Mouse (Mus musculus): ENCODE measurements around the gene Dennd4a.

Gene Dennd4a

DNA sequence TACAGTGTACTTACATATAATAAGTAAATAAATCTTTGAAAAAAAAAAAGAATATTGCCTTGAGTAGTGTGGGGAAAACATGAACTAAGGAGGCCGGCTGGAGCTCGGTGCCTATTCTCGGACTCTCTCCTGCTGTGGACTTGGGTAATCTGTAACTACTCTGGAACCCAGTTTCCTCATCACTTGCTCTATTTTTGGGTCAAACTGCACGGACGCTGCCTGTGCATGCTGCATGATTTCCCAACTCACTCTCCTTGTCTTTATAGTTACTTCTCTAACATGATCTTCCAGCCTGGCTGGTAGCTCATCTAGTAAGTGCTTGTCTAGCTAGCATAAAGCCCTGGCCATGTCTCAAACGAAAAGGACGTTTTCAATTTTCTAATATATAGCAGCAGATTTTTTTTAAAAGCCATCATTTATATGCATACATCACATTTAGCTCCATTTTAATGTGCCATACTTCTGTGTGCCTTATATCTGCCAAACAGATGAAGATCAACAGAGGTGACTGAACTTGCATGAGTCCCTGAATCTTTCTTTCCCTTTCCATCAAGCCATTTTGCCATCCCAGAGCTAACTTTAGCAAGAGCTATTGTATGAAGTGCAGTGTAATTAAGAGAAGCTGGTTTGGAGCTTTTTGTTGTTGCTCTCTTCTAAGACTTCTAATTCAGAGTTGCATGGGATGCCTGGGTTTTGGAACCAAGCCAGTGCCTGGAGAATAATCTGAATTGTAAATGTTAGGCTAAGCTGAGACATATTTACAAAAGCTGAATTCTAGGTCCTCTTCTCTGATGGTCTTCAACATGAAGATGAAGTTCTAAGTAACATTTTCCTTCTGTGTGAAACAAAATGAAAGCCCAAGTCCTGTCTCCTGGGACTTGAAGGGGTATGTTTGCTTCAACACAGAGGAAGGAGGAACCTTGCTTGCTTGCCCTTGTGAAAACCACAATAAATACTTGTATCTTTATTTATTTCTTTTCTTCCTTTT, 20.2 kb upstream of the Dennd4a start:
- no peak for DNase-seq (ENCODE audit: low read depth, low spot score)

DNA sequence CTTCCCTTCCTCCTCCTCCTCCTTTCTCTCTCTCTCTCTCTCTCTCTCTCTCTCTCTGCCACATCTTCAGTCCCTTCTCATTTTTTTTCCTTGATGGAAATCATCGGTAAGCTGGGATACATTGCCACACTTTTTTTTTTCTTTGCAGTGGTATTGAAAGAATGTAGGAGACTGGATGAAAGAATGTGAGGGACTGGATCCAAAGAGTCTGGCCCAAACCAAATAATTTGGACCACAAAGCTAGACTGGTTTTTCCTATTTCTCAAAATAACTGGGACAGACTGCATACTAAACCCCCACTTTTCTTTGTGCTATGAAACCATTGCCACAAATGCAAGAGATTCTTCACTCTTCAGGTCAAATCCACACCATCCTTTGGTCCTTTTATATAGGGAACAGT, 19.5 kb upstream of the Dennd4a start:
- no peak for DNase-seq (ENCODE audit: low read depth, low spot score)

DNA sequence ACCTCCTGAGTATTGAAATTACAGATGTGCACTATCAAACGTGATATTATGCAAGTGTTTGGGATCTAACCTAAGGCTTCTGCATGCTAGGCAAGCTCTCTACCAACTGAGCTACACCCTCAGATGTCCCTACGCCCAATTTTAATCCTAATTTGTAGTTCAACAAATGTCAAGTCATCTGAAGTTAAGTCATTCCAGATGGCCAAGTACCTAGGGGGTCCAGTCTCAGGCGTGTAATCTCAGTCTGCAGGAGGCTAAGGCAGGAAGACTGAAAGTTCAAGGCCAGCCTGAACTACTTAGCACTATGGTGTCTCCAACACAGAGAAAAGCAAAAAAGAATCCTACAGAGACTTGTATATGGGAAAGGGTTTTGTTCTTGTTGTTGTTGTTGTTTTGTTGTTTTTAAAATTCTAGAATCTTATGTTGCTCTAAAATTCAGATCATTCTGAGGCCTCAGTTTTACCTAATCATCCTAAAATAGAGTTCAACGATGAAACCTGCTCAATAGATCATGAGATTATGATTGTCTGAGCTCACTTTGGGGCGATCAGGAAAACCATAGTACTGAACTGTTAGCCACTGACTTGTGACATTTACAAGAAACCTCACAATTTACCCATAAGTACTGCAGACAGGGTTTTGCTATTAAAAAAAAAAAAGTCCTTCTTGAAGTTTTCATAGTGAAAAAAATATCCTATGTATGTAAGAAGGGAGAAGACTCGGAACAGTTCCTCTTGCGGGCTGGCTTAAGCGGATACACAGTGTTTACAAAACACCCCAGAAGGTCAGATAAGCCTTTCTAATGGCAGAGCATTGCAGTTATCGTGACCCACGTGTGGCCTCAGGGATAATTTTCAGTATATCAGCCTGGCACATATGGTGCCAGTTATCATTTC, 18.5 kb upstream of the Dennd4a start:
- peak; percentile 81 for DNase-seq (ENCODE audit: low read depth, low spot score)

- no peak for DNase-seq (ENCODE audit: low read depth, low spot score)
These were observed 17.9 kb upstream of the Dennd4a start for GRCm38 (mm10) chr9:64793275-64793590.

- DNase-seq (ENCODE audit: low read depth, low spot score), result no peak
These were observed 17.3 kb upstream of the Dennd4a start for GRCm38 (mm10) chr9:64793794-64794193.

- no peak for DNase-seq (ENCODE audit: low read depth, low spot score)
These were observed 16.4 kb upstream of the Dennd4a start for GRCm38 (mm10) chr9:64794448-64795420.

GRCm38 (mm10) chr9:64795846-64796615, 15.1 kb upstream of the Dennd4a start:
- no peak for DNase-seq (ENCODE audit: low read depth, low spot score)

DNA sequence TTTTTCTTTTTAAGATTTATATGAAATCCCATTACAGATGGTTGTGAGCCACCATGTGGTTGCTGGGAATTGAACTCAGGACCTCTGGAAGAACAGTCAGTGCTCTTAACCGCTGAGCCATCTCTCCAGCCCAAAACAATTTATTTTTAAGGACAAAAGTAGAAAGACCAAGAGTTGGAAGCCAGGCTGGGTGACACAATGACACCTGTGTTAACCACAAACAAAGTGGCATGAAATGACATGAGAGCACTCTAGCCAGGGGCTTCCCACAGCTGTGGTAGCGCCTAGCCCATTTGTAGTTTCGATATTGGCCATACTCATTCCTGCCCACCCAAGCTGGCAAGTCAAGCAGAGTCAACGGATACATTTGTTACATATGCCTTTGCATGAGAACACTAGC, 13.7 kb upstream of the Dennd4a start:
- DNase-seq (ENCODE audit: low read depth, low spot score), result no peak

GRCm38 (mm10) chr9:64798099-64798498, 13.0 kb upstream of the Dennd4a start:
- no peak for DNase-seq (ENCODE audit: low read depth, low spot score)

DNA sequence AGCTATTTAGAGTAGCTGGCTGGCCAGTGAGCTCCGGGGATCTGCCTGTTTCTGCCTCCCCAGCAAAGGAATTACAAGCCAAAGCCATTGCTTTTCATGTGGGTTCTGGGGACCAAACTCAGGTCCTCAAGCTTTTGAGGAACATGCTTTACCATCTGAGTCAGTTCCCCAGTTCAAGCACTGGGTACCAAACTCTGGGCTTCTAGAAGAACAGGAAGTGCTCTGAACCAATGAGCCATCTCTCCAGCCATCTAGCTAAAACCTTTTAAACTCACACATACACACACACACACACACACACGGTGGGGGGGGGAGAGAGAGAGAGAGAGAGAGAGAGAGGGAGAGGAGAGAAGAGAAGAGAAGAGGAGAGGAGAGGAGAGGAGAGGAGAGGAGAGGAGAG, 12.3 kb upstream of the Dennd4a start:
- DNase-seq (ENCODE audit: low read depth, low spot score), result no peak

DNA sequence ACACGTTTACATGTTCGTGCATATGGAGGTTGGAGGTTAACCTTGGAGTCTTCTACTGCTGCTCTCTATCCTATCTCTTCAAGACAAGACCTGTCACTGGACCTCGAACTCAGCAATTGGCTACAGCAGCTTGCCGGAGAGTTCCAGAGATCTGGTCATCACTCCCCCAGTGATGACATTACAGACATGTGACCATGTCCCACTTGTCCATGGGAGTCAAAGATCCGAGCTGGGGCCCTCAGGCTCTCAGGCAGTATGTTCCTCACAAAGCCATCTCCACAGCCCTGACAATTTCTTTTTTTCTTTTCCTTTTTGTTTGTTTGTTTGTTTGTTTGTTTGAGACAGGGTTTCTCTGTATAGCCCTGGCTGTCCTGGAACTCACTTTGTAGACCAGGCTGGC, 11.6 kb upstream of the Dennd4a start:
- DNase-seq (ENCODE audit: low read depth, low spot score), result no peak

GRCm38 (mm10) chr9:64802561-64802960, 8.6 kb upstream of the Dennd4a start:
- no peak for DNase-seq (ENCODE audit: low read depth, low spot score)

DNA sequence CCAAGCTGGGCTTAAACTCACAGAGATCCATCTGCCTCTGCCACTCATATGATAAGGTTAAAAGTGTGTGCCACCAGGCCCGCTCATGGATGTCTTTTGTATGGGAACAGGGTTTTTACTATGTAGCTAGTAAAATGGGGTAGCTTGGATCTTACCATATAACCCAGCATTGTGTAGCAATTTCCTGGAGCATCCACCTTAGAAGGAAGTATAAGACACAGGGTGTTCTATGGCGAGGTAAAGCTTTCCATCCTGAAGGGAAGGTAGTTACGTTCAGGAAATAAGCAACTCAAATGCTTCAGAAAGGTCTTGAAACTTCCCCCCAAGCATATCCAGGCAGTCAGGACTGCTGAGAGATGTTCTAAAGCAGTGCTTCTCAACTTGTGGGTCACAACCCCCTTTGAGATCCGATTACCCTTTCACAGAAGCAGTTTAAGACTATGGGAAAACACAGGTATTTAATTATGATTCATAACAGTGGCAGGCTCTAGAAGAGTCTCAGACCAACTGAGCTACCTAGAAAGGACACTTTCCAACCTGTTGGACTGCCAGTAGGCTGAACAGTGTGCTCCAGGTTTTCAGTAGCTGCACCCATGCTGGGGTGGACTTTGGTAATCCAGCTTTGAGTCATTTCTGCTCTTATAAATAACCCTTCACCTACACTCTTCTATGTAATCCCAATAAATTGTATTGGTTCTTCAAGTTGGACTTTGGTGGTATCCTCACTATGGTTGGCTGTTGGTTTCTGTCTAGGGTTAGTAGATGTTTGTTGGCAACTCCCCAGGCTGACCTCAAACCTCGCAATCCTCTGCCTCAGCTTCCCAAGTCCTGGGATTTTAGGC, 7.5 kb upstream of the Dennd4a start:
- no peak for DNase-seq (ENCODE audit: low read depth, low spot score)

DNA sequence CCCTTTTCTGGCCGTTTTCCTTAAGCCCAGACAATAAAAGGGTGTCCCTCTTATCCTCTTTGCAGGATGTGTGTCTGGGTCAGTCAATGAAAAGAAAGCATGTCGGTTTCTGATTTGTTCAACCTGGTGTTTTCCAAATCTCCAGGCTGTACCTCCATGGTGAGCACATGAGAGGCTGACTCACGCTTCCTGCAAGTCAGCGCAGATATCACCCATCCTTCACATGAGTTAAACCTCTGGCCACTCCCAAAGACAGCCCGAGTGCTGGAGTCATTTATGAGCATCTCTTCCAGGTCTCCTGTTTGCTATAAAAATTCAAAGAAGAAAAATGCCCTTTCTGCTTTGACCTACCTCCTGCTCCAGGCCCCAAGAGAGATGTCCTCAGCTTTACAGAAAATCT, 5.3 kb upstream of the Dennd4a start:
- DNase-seq (ENCODE audit: low read depth, low spot score), result peak; percentile 81

- DNase-seq (ENCODE audit: low read depth, low spot score), result peak; percentile 66
These were observed 4.6 kb upstream of the Dennd4a start for GRCm38 (mm10) chr9:64806335-64807060.

DNA sequence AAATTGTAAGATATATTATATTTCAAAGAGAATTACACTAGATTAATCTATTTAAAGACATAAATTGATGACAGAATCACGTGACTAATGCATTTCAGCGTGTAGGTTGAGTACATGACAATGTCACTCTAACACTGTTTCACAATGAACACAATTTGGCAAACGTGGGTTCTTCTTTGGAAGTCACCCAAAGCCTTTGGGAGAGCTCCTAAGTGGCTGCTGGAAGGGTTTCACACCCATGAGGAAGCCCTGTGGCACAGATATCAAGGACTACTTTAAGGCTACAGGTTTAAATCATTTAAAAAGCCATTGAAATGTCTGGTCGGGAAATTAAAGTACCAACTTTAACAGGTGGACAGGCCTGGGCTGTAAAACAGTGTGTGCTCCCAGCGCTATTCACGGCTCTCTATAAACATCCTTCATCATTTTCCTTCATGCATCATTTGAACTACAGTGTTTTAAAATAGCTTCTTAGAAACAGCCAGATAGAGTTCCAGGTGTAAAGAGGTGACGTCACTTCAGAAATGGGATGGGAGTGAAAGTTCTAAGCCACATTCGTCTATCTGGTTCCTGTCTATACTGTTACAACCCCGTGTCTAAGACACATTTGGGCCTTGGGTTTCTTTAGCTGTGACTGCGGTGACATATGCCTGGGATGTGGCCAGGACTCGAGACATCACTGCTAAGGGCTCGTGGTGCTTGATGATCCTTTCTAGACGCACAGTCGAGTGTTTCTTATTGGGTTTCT, 3.9 kb upstream of the Dennd4a start:
- no peak for DNase-seq (ENCODE audit: low read depth, low spot score)

GRCm38 (mm10) chr9:64809851-64810250, 1.3 kb upstream of the Dennd4a start:
- DNase-seq (ENCODE audit: low read depth, low spot score), result no peak
